Mouse (Mus musculus) ovary, adult 18-20 months (tissue): ENCODE data around the gene Cfc1.

ENCODE experiments used
- DNase-seq: peaks from one replicate; pipeline ENCODE4 v3.0.0; 2022; ENCODE audit warnings: low spot score, mixed read lengths

Gene Cfc1

DNA sequence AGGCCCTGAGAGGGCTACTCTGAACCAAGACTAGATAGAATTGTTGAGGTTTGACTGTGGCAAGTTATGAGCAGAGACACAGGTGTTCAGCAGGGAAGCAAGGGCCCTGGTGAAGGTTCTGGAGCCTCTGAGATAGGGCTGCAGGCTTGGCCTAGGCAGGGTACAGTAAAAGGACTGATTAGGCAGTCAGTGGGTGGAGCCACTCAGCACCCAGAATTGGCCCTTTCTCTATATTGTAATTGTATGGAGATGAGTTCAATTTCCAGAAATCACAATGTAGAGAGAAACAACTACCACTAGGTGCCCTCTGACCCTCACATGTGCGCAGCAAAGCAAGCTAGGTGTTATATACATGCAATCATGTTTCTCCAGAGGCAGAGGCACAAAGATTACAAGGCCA is 18.2 kb downstream of the Cfc1 start:
- no peak for DNase-seq

DNA sequence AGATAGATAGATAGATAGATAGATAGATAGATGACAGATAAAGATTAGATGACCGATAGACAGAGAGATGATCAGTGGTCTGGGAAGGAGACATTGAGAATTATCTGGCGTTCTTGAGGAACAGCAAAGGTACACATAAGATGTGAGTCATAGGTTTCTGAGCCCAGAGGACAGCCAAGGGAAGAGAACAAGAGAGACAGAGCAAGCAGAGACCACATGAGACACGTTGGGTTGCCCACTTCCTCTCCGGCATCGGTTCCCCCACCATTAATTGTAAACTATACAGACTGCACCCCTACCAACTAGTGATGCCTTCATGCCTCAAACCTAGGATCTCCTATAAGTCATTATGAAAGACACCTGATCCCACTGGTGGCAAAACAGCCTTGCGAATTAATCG is 18.8 kb downstream of the Cfc1 start:
- DNase-seq, result no peak

DNA sequence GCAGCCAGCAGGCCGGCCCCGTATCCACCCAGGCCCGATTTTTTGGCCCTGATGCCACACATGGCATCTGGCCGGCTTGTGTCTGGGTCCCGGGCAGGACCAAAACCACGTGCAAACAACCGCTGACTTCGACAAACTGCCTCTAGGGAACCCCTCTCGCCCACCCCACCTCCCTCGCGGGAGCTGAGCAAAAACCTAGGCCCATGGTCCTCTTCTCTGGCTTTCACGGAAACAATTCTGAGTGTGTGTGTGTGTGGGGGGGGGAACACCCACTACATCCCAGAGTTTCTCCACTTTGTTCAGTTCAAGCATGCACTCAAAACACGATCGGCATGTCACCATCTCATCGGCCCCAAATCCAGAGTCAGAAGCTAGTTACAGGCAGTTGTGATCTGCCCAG is 25.4 kb downstream of the Cfc1 start, which contains the start of gene Prss40:
TSS of gene Prss40 (minus strand) at position 101 of the 400 bp plus-strand sequence.
- DNase-seq, result no peak

DNA sequence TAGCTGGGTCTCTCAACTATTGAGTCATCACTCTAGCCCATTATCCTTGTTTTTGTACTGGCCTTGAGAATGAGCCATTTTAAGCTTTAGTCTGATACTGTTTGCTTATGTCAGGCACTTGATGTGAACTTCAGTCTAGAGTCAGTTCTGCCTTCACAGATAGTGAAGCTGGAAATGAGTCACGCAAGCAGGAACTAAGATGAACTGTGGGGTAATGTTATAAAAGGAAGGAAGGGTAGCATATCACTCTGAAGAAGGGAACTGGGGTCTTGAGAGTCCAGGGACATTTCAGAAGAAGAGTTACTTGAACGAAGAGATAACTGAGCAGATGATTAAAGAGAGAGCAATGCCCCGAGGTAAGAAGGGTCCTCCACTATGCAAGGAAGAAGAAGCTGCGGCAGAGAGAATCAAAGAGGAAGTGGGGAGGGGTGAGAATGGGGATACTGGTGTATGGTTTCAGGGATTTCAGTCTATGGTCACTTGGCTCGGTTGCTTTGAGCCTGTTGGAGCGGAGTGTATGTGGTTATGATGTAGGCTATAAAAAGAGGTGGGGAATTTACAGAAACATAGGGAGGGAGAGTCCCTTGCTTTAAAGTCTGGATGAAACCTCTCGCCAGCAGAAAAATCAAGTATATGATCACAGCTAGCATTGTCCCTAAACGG is 29.1 kb downstream of the Cfc1 start:
- no peak for DNase-seq

DNA sequence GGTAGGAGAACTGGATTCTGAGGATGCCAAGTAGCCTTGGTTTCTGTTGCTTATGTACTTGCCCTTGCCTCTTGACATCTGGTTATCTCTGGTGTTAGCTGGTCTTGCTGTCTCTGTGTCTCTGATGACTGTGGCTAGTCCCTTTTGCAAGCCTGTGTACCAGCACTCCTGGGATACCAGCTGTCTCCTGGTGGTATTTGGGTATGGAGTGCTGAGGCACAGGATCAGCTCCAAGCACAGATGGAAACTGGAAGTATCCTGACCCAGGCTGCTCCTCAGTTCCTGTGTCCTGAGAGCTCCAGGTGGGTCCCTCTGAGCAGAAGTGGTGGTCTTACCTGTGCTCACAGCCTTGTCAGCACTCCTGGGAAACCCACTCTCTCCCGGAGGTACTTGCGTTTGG is 32.7 kb downstream of the Cfc1 start:
- no peak for DNase-seq

DNA sequence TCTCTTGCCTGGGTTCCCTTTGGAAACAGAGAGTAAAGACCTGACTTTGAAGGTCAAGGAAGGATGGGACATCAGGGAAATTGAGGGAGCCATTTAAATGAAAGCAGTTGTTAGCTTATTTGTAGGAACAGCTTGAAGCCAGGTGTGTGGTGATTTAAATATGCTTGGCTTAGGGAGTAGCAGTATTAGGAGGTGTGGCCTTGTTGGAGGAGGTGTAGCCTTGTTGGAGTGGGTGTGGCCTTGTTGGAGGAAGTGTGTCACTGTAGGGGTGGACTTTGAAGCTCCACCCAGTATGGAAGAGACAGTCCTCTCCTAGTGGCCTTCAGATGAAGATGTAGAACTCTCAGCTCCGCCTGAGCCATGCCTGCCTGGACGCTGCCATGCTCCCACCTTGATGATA is 34.4 kb downstream of the Cfc1 start:
- DNase-seq, result no peak

DNA sequence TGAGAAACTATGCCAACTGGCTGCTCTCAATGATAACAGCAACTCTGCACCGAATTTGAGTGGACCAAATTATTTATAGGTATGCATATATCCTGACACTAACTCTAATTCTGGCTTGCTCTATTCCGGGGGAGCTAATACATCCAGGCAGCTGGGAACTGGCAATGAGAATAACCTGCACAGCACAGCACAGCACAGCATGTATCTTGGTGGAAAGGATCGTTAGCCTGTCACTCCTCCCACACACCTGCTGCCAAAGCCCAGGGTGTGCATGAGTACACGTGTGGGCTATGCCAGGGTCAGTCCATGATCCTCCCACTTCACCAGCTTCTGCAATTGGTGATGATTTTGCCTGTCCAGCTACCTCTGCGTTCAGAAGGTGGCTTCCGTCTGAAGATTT is 36.0 kb downstream of the Cfc1 start:
- DNase-seq, result no peak

DNA sequence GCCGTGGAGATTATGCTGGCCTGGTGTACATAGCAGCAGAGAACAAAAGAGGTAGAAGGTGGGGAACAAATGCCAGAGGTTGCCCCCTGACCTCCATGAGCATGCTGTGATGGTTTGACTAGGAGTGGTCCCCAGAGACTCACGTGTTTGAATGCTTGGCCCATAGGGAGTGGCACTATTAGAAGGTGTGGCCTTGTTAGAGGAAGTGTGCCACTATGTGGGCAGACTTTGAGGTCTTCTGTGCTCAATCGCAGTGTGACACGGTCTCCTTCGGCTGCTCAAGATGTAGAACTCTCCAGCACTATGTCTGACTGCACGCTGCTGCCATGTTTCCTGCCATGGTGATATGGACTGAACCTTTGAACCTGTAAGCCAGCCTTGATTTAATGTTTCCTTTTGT is 37.8 kb downstream of the Cfc1 start:
- DNase-seq, result no peak

DNA sequence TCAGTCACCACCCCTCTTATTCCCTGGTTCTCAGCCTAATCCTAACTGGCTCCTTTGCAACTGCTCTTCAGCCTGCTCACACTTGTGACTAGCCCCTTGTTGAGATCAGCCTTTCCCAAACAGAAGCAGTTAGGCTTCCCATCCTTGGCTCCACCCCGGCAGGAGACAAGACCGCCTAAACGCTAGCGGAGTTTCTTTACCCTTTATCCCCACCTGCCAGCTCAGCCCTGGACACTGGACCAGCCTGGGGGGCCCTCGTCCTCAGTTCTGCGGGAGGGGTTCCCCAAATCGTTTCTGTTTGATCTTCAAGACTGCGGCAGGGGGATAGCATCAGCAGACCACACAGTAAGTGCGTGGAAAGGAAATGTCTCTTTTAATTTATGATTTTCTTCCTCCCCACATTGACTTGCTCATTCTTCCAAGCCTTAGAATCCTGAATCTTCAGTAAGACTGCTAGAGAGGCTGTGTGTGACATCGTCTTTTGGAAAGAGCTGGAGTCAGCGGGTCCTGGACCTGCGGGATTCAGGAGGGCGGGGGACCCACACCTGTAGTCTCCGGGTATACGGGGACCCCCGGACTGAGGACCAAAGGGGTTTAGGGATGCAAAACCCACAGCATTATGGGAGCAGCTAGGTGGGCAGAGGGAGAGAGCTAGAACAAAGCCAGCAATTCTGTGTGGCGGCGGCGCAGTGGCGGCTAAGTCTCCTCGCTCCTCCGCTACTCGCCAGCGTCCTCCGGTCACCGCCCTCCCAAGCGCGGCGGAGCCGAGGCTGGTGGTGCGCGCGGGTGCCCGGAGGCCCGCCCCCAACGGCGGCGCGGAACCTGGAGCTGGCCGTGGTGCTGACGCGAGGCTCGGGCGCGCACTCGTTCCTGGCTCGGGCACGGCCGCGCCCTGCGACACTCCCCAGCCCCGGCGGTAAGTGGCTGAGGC is 43.7 kb downstream of the Cfc1 start, which contains the start of gene Amer3:
TSS of gene Amer3 (plus strand) at position 807 of the 931 bp plus-strand sequence.
- DNase-seq, result peak; percentile 32

DNA sequence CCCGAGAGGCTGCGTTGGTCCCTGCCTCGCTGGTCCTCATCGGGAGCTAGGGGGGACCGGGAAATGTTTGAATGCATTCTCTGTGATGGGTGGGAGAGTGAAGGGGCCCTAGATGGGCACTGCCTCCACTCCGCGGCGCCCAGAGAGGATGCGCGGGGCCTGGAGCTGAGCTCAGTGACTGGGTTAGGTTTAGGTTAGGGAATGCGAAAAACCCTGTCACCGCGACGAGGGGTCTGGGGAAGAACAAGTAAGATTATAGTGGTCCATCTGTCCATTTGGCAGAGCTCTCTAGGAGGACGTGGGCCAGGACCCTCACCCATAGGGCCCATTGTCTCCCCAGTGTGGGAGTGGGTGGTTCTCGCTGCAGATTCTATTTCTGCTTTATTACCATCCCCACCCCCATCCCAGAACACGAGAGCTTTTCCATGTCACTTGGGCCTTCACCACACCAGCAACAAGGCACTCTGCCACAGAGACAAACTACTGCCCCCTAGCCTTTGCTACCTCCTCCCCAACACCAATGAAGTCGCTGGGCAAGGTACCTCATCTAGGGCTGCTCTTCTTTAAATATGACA is 44.4 kb downstream of the Cfc1 start:
- no peak for DNase-seq

DNA sequence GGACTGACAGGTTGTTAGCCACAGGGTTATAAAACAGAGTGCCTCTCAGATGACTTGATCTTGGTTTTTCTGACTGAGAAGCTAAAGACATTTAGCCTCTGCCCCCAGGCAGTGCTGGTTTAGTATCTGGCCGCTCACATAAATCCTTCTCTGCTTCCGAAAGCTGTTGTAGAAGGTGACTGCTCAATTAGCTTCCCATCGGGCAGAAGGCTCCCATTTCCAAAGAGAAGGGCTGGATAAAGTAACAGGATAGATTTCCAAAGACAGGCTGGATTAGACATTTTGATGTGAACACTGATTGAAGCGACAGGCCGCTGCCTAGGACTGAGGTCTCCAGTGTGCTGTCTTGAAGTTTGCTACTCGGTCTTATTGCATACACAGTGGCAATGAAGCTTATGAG is 46.8 kb downstream of the Cfc1 start:
- DNase-seq, result no peak

DNA sequence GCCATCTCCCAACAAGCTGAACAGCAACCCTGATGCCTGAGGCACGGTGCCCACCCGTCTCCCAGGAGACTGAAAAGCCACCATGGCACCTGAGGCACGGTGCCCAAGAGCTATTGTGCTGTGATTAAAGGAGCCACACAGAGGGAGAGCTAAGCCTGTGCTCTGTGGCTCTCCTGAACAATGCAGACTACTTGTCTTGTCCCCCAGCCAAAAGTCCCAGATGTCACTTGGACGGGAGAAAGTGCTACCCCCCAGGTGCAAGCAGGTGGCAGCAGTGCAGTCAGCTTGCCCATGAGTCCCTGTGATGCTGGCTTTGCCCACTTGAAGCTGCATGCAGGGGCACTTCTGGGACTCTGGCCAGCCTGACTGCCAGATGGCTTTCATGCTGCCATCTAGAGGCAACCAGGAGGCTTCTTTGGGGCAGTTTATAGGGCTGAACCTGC is 48.4 kb downstream of the Cfc1 start:
- no peak for DNase-seq

DNA sequence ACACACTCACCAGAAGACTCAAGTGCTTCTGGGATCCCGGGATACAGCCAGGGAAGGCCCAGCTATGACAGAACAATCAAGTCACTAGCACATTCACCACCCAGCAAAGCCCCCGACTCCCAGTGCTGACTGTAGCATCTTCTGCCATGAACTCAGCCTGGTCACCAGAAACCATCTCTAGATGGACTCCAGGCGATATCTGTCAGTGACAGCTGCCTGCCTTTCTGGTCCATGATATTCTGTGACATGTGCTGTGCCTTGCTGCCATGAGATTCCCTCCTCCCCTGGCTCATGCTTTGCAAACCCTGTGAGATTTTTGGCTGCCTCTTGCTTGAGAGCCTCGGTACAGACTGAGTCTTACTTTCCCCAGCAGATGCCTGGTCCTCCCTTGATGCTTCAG is 49.3 kb downstream of the Cfc1 start:
- DNase-seq, result no peak

DNA sequence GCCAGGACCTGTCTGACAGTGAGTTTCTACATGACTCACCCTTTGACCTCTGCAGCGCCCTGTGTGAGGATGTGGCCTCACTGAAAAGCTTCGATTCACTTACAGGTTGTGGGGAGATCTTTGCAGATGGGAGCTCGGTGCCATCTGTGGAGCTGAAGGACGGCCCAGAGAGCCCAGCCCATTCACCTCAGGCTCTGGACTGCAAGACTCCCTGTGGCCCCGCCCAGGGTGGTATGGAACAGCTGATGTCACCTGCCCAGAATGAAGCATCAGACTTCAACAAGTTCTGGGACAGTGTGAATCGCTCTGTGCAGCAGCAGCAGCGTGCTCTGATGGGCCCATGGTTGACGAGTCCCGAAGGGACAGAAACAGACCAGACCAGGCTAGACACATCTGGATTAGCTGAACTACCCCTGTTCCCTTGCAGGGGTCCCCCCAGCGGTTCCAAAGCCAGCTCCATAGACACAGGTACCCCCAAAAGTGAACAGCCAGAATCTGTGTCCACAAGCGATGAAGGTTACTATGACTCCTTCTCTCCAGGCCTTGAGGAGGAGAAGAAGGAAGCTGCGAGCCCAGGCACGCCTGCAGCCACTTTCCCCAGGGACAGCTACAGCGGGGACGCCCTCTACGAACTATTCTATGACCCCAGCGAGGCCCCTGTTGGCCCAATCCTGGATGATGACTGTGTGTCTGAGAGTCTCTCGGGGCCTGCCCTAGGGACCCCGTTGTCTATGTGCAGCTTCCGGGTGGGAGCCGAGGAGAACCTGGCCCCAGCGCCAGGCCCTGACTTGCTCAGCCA is 52.0 kb downstream of the Cfc1 start:
- no peak for DNase-seq
